Mouse (Mus musculus): ENCODE measurements around the gene Chrm2. TPM values are rescaled to one million over a fixed set of nuclear protein-coding genes. Genes with fewer than 3 reads are reported as not detected.

The Chrm2 gene
- polyA plus RNA-seq, 1 experiment from 2014 or later: 0.04 TPM

GRCm38 (mm10) chr6:36507946-36508345 is 120.1 kb downstream of the Chrm2 start:
- ATAC-seq (replicated peaks; ENCODE audit: low FRiP score, low read depth) (no peak), DNase-seq (ENCODE audit: low spot score) (peak; percentile 33)
- H3K27me3 ChIP-seq (ENCODE audit: insufficient read depth, low read length): no peaks in the 10 kb centered on the region
- no peak overlapping the region for H3K9ac ChIP-seq (ENCODE audit: low read depth, low read length)
- H3K36me3 ChIP-seq (ENCODE audit: insufficient read depth, low read length): no peaks in the 10 kb centered on the region
- TF ChIP-seq CTCF (IDR thresholded peaks at IDR 0.05; ENCODE audit: low read depth): no peak
- no peaks in the 10 kb centered on the region for H3K9me3 ChIP-seq (replicated peaks; ENCODE audit: low read length)
- no peak overlapping the region for H3K4me3 ChIP-seq (replicated peaks; ENCODE audit: low read depth, low read length)
- WGBS: 14% methylated on average over 7 of the region's 7 CpGs
- H3K27ac ChIP-seq: no peak overlapping the region
- peak overlapping the region; percentile 16 for H3K4me2 ChIP-seq (ENCODE audit: low read length)
- H3K4me1 ChIP-seq (replicated peaks; ENCODE audit: insufficient read depth, low read length): no peaks in the 10 kb centered on the region

GRCm38 (mm10) chr6:36508469-36508868 is 120.6 kb downstream of the Chrm2 start:
- no peaks in the 10 kb centered on the region for H3K9me3 ChIP-seq (replicated peaks; ENCODE audit: low read length)
- H3K9ac ChIP-seq (ENCODE audit: low read depth, low read length): no peak overlapping the region
- no peaks in the 10 kb centered on the region for H3K4me1 ChIP-seq (replicated peaks; ENCODE audit: insufficient read depth, low read length)
- WGBS: 55% methylated on average over 2 of the region's 2 CpGs
- H3K36me3 ChIP-seq (ENCODE audit: insufficient read depth, low read length): no peaks in the 10 kb centered on the region
- no peak overlapping the region for H3K4me3 ChIP-seq (replicated peaks; ENCODE audit: low read depth, low read length)
- no peak for DNase-seq (ENCODE audit: low spot score)
- H3K4me2 ChIP-seq (ENCODE audit: low read length): no peak overlapping the region
- H3K27me3 ChIP-seq (ENCODE audit: insufficient read depth, low read length): no peaks in the 10 kb centered on the region
- no peak overlapping the region for H3K27ac ChIP-seq
- ATAC-seq (replicated peaks; ENCODE audit: low FRiP score, low read depth): no peak
- TF ChIP-seq CTCF (IDR thresholded peaks at IDR 0.05; ENCODE audit: low read depth): no peak

DNA sequence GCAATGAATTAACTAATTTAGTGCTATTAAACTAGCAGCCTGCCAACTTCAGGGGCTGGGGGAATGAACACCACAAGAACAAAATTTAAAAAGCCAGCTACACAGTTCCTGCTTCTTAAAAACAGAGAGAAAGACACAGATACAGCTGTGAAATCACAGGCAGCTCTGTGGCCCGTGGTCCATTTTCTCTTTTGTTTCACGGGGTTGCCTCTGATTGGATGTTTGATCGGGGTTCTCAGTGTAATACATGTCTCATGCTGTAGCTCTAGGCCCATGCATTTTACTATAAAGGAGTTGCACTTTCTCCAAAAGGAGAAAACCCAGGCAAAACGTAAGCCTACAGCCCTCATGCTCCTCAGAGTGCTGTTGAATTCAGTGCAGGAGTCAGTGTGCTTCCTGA is 128.6 kb downstream of the Chrm2 start:
- 84% methylated on average over 4 of the region's 4 CpGs for WGBS

GRCm38 (mm10) chr6:36517242-36517641 is 129.4 kb downstream of the Chrm2 start:
- no peak overlapping the region for H3K4me2 ChIP-seq (ENCODE audit: low read length)
- no peak for ATAC-seq (replicated peaks; ENCODE audit: low FRiP score, low read depth)
- TF ChIP-seq CTCF (IDR thresholded peaks at IDR 0.05; ENCODE audit: low read depth): no peak

More for the DNA sequence above, 128.6 kb downstream of the Chrm2 start:
- Histone ChIP-seq H3K4me3 (replicated peaks; ENCODE audit: low read depth, low read length) (no peak overlapping the region), H3K4me1 (replicated peaks; ENCODE audit: insufficient read depth, low read length) (no peaks in the 10 kb centered on the region), H3K9ac (ENCODE audit: low read depth, low read length) (no peak overlapping the region), H3K27ac (no peak overlapping the region), H3K9me3 (replicated peaks; ENCODE audit: low read length) (no peaks in the 10 kb centered on the region), H3K36me3 (ENCODE audit: insufficient read depth, low read length) (no peaks in the 10 kb centered on the region), H3K4me2 (ENCODE audit: low read length) (no peak overlapping the region), H3K27me3 (ENCODE audit: insufficient read depth, low read length) (no peaks in the 10 kb centered on the region)
- ATAC-seq (replicated peaks; ENCODE audit: low FRiP score, low read depth) (no peak), DNase-seq (ENCODE audit: low spot score) (no peak)
- TF ChIP-seq CTCF (IDR thresholded peaks at IDR 0.05; ENCODE audit: low read depth): no peak

GRCm38 (mm10) chr6:36523599-36523998 is 135.7 kb downstream of the Chrm2 start:
- DNase-seq (ENCODE audit: low spot score): no peak
- Histone ChIP-seq H3K4me3 (replicated peaks; ENCODE audit: low read depth, low read length) (no peak overlapping the region), H3K36me3 (ENCODE audit: insufficient read depth, low read length) (no peaks in the 10 kb centered on the region), H3K4me1 (replicated peaks; ENCODE audit: insufficient read depth, low read length) (no peaks in the 10 kb centered on the region), H3K9ac (ENCODE audit: low read depth, low read length) (no peak overlapping the region), H3K27me3 (ENCODE audit: insufficient read depth, low read length) (no peaks in the 10 kb centered on the region), H3K27ac (no peak overlapping the region), H3K9me3 (replicated peaks; ENCODE audit: low read length) (no peaks in the 10 kb centered on the region), H3K4me2 (ENCODE audit: low read length) (no peak overlapping the region)
- no peak for TF ChIP-seq CTCF (IDR thresholded peaks at IDR 0.05; ENCODE audit: low read depth)
- no peak for ATAC-seq (replicated peaks; ENCODE audit: low FRiP score, low read depth)
- 94% methylated on average over 11 of the region's 11 CpGs for WGBS

More at GRCm38 (mm10) chr6:36517242-36517641, 129.4 kb downstream of the Chrm2 start:
- H3K9ac ChIP-seq (ENCODE audit: low read depth, low read length): no peak overlapping the region
- H3K9me3 ChIP-seq (replicated peaks; ENCODE audit: low read length): no peaks in the 10 kb centered on the region
- no peaks in the 10 kb centered on the region for H3K4me1 ChIP-seq (replicated peaks; ENCODE audit: insufficient read depth, low read length)
- no peaks in the 10 kb centered on the region for H3K36me3 ChIP-seq (ENCODE audit: insufficient read depth, low read length)
- peak; percentile 24 for DNase-seq (ENCODE audit: low spot score)
- H3K27me3 ChIP-seq (ENCODE audit: insufficient read depth, low read length): no peaks in the 10 kb centered on the region
- no peak overlapping the region for H3K27ac ChIP-seq
- no peak overlapping the region for H3K4me3 ChIP-seq (replicated peaks; ENCODE audit: low read depth, low read length)
- WGBS: 61% methylated on average over 5 of the region's 5 CpGs

- Histone ChIP-seq H3K36me3 (ENCODE audit: insufficient read depth, low read length) (no peaks in the 10 kb centered on the region), H3K4me2 (ENCODE audit: low read length) (no peak overlapping the region), H3K4me3 (replicated peaks; ENCODE audit: low read depth, low read length) (no peak overlapping the region), H3K4me1 (replicated peaks; ENCODE audit: insufficient read depth, low read length) (no peaks in the 10 kb centered on the region), H3K27me3 (ENCODE audit: insufficient read depth, low read length) (no peaks in the 10 kb centered on the region), H3K9ac (ENCODE audit: low read depth, low read length) (no peak overlapping the region), H3K27ac (no peak overlapping the region), H3K9me3 (replicated peaks; ENCODE audit: low read length) (no peaks in the 10 kb centered on the region)
- WGBS: 41% methylated on average over 4 of the region's 4 CpGs
- ATAC-seq (replicated peaks; ENCODE audit: low FRiP score, low read depth): no peak
- no peak for DNase-seq (ENCODE audit: low spot score)
- no peak for TF ChIP-seq CTCF (IDR thresholded peaks at IDR 0.05; ENCODE audit: low read depth)
Observed at GRCm38 (mm10) chr6:36528509-36528908, 140.6 kb downstream of the Chrm2 start.

DNA sequence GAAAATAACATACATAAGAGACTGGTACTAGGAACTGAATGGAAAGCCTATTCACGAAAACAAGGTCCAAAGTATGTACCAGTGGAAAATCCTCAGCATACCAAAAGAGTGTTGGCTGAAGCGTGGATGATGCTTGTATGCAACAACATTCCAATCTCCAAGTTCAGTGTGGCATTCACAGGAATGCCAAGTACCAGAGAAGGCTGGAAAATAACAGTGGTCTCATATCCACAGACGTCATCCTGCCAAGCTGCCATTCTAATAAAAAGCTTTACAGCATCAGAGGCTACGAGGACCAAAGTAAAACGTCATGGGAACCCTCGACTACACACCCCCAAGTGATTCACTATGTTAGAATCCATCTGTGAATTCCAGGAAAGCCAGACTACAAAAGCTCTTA is 153.4 kb downstream of the Chrm2 start:
- no peak overlapping the region for H3K4me3 ChIP-seq (replicated peaks; ENCODE audit: low read depth, low read length)
- H3K4me2 ChIP-seq (ENCODE audit: low read length): no peak overlapping the region
- TF ChIP-seq CTCF (IDR thresholded peaks at IDR 0.05; ENCODE audit: low read depth): no peak
- no peaks in the 10 kb centered on the region for H3K27me3 ChIP-seq (ENCODE audit: insufficient read depth, low read length)
- H3K36me3 ChIP-seq (ENCODE audit: insufficient read depth, low read length): no peaks in the 10 kb centered on the region
- DNase-seq (ENCODE audit: low spot score): no peak
- no peak overlapping the region for H3K9ac ChIP-seq (ENCODE audit: low read depth, low read length)
- 73% methylated on average over 6 of the region's 6 CpGs for WGBS
- ATAC-seq (replicated peaks; ENCODE audit: low FRiP score, low read depth): no peak
- no peaks in the 10 kb centered on the region for H3K9me3 ChIP-seq (replicated peaks; ENCODE audit: low read length)
- H3K27ac ChIP-seq: no peak overlapping the region
- H3K4me1 ChIP-seq (replicated peaks; ENCODE audit: insufficient read depth, low read length): no peaks in the 10 kb centered on the region
